Mouse (Mus musculus): Measurements from ENCODE around the gene Col28a1. TPM values are rescaled to one million over a fixed set of nuclear protein-coding genes. Genes with fewer than 3 reads are reported as not detected.
"Not testable (repeated sequence)": the region's sequence is repeated elsewhere in the genome, so short reads cannot be mapped to it uniquely, and the experiment has no call there.

Gene Col28a1
- polyA plus RNA-seq, 1 experiment from 2014 or later, result 2.6 TPM

- Histone ChIP-seq H3K9ac (no peak overlapping the region), H3K9me3 (no peaks in the 10 kb centered on the region), H3K36me3 (no peaks in the 10 kb centered on the region), H3K4me2 (replicated peaks) (no peak overlapping the region), H3K27me3 (replicated peaks) (no peaks in the 10 kb centered on the region), H3K4me1 (replicated peaks) (no peaks in the 10 kb centered on the region), H3K27ac (no peak overlapping the region), H3K4me3 (replicated peaks) (no peak overlapping the region)
- ATAC-seq, result no peak
- WGBS, result 80% methylated on average over 7 of the region's 7 CpGs
Measured at GRCm38 (mm10) chr6:8059199-8059598, 133.2 kb downstream of the Col28a1 start.

- no peak overlapping the region for H3K27ac ChIP-seq
- H3K27me3 ChIP-seq (replicated peaks), result no peaks in the 10 kb centered on the region
- no peak overlapping the region for H3K4me3 ChIP-seq (replicated peaks)
- no peaks in the 10 kb centered on the region for H3K9me3 ChIP-seq
- H3K36me3 ChIP-seq, result no peaks in the 10 kb centered on the region
- 81% methylated on average over 2 of the region's 2 CpGs for WGBS
- ATAC-seq, result no peak
- H3K9ac ChIP-seq, result no peak overlapping the region
- H3K4me1 ChIP-seq (replicated peaks), result no peaks in the 10 kb centered on the region
- H3K4me2 ChIP-seq (replicated peaks), result no peak overlapping the region
Measured at GRCm38 (mm10) chr6:8048216-8048615, 144.2 kb downstream of the Col28a1 start.

GRCm38 (mm10) chr6:8046446-8046845, 146.0 kb downstream of the Col28a1 start:
- 48% methylated on average over 4 of the region's 4 CpGs for WGBS
- H3K9me3 ChIP-seq, result no peaks in the 10 kb centered on the region
- no peak overlapping the region for H3K27ac ChIP-seq
- no peak overlapping the region for H3K9ac ChIP-seq
- 0 out of 2 replicates have a peak, but pooled peaks have one; percentile 41 for ATAC-seq
- no peak overlapping the region for H3K4me3 ChIP-seq (replicated peaks)
- H3K4me2 ChIP-seq (replicated peaks), result no peak overlapping the region
- H3K4me1 ChIP-seq (replicated peaks), result no peaks in the 10 kb centered on the region
- H3K27me3 ChIP-seq (replicated peaks), result no peaks in the 10 kb centered on the region
- no peaks in the 10 kb centered on the region for H3K36me3 ChIP-seq

GRCm38 (mm10) chr6:8045825-8046224, 146.6 kb downstream of the Col28a1 start:
- Histone ChIP-seq H3K4me1 (replicated peaks) (no peaks in the 10 kb centered on the region), H3K4me2 (replicated peaks) (no peak overlapping the region), H3K9me3 (no peaks in the 10 kb centered on the region), H3K9ac (no peak overlapping the region), H3K4me3 (replicated peaks) (no peak overlapping the region), H3K36me3 (no peaks in the 10 kb centered on the region), H3K27ac (no peak overlapping the region), H3K27me3 (replicated peaks) (no peaks in the 10 kb centered on the region)
- 86% methylated on average over 1 of the region's 1 CpGs for WGBS
- no peak for ATAC-seq

- no peak overlapping the region for H3K4me2 ChIP-seq (replicated peaks)
- no peak for ATAC-seq
- 58% methylated on average over 4 of the region's 4 CpGs for WGBS
- H3K27ac ChIP-seq, result no peak overlapping the region
- H3K4me3 ChIP-seq (replicated peaks), result no peak overlapping the region
- H3K9me3 ChIP-seq, result no peaks in the 10 kb centered on the region
- no peaks in the 10 kb centered on the region for H3K27me3 ChIP-seq (replicated peaks)
- H3K9ac ChIP-seq, result no peak overlapping the region
- no peaks in the 10 kb centered on the region for H3K4me1 ChIP-seq (replicated peaks)
- no peaks in the 10 kb centered on the region for H3K36me3 ChIP-seq
Measured at GRCm38 (mm10) chr6:8028711-8029110, 163.7 kb downstream of the Col28a1 start.

GRCm38 (mm10) chr6:8025332-8026129, 166.9 kb downstream of the Col28a1 start:
- Histone ChIP-seq H3K27me3 (replicated peaks) (no peaks in the 10 kb centered on the region), H3K4me2 (replicated peaks) (no peak overlapping the region), H3K9me3 (no peaks in the 10 kb centered on the region), H3K9ac (no peak overlapping the region), H3K36me3 (no peaks in the 10 kb centered on the region), H3K27ac (no peak overlapping the region), H3K4me3 (replicated peaks) (no peak overlapping the region), H3K4me1 (replicated peaks) (no peaks in the 10 kb centered on the region)
- ATAC-seq, result peak; percentile 87
- 76% methylated on average over 7 of the region's 7 CpGs for WGBS

GRCm38 (mm10) chr6:8023527-8023926, 168.9 kb downstream of the Col28a1 start:
- no peak overlapping the region for H3K9ac ChIP-seq
- ATAC-seq, result peak; percentile 83
- H3K36me3 ChIP-seq, result no peaks in the 10 kb centered on the region
- no peaks in the 10 kb centered on the region for H3K4me1 ChIP-seq (replicated peaks)
- 77% methylated on average over 3 of the region's 3 CpGs for WGBS
- H3K27me3 ChIP-seq (replicated peaks), result no peaks in the 10 kb centered on the region
- no peak overlapping the region for H3K27ac ChIP-seq
- H3K4me3 ChIP-seq (replicated peaks), result no peak overlapping the region
- no peak overlapping the region for H3K4me2 ChIP-seq (replicated peaks)
- H3K9me3 ChIP-seq, result no peaks in the 10 kb centered on the region

- Histone ChIP-seq H3K4me3 (replicated peaks) (no peak overlapping the region), H3K4me2 (replicated peaks) (no peak overlapping the region), H3K9ac (no peak overlapping the region), H3K9me3 (no peaks in the 10 kb centered on the region), H3K36me3 (no peaks in the 10 kb centered on the region), H3K4me1 (replicated peaks) (no peaks in the 10 kb centered on the region), H3K27me3 (replicated peaks) (no peaks in the 10 kb centered on the region), H3K27ac (no peak overlapping the region)
- WGBS, result 89% methylated on average over 4 of the region's 4 CpGs
- no peak for ATAC-seq
Measured at GRCm38 (mm10) chr6:7994736-7995135, 197.7 kb downstream of the Col28a1 start.

GRCm38 (mm10) chr6:7983646-7983979, 208.8 kb downstream of the Col28a1 start:
- H3K36me3 ChIP-seq, result no peaks in the 10 kb centered on the region
- no peak overlapping the region for H3K9ac ChIP-seq
- H3K4me1 ChIP-seq (replicated peaks), result no peaks in the 10 kb centered on the region
- H3K27ac ChIP-seq, result no peak overlapping the region
- H3K4me2 ChIP-seq (replicated peaks), result peak overlapping the region; percentile 49
- peak; percentile 53 for ATAC-seq
- H3K27me3 ChIP-seq (replicated peaks), result no peaks in the 10 kb centered on the region
- 33% methylated on average over 7 of the region's 7 CpGs for WGBS
- H3K9me3 ChIP-seq, result no peaks in the 10 kb centered on the region
- H3K4me3 ChIP-seq (replicated peaks), result peak overlapping the region; percentile 26; the same call in 1 of the 2 replicates

- peak overlapping the region; percentile 26 for H3K4me3 ChIP-seq (replicated peaks)
- not testable (repeated sequence) for H3K27ac ChIP-seq; H3K9me3 ChIP-seq; H3K27me3 ChIP-seq (replicated peaks); H3K36me3 ChIP-seq; H3K4me1 ChIP-seq (replicated peaks); H3K9ac ChIP-seq
- ATAC-seq, result peak; percentile 65
- peak overlapping the region; percentile 49 for H3K4me2 ChIP-seq (replicated peaks)
- WGBS, result 46% methylated on average over 32 of the region's 32 CpGs
Measured at GRCm38 (mm10) chr6:7982958-7983645, 209.3 kb downstream of the Col28a1 start.

- no peak overlapping the region for H3K4me3 ChIP-seq (replicated peaks)
- ATAC-seq, result peak; percentile 58
Measured at GRCm38 (mm10) chr6:7971020-7971760, 221.2 kb downstream of the Col28a1 start.

GRCm38 (mm10) chr6:7969376-7969775, 223.0 kb downstream of the Col28a1 start:
- whole genome bisulfite sequencing, result 72% methylated on average over 4 of the region's 4 CpGs
- H3K4me1 ChIP-seq (replicated peaks), result no peaks in the 10 kb centered on the region; the same call in 1 of the 2 replicates

More at GRCm38 (mm10) chr6:7971020-7971760, 221.2 kb downstream of the Col28a1 start:
- Histone ChIP-seq H3K4me2 (replicated peaks) (no peak overlapping the region), H3K27me3 (replicated peaks) (no peaks in the 10 kb centered on the region), H3K4me1 (replicated peaks) (no peaks in the 10 kb centered on the region), H3K9me3 (no peaks in the 10 kb centered on the region), H3K27ac (no peak overlapping the region), H3K9ac (no peak overlapping the region), H3K36me3 (no peaks in the 10 kb centered on the region)
- WGBS, result 37% methylated on average over 5 of the region's 5 CpGs

More at GRCm38 (mm10) chr6:7969376-7969775, 223.0 kb downstream of the Col28a1 start:
- Histone ChIP-seq H3K9me3 (no peaks in the 10 kb centered on the region), H3K9ac (no peak overlapping the region), H3K27ac (no peak overlapping the region), H3K27me3 (replicated peaks) (no peaks in the 10 kb centered on the region), H3K4me3 (replicated peaks) (no peak overlapping the region), H3K4me2 (replicated peaks) (no peak overlapping the region), H3K36me3 (no peaks in the 10 kb centered on the region)
- no peak for ATAC-seq
